Mouse (Mus musculus): ENCODE measurements around the gene Foxk1.

Foxk1 gene

DNA sequence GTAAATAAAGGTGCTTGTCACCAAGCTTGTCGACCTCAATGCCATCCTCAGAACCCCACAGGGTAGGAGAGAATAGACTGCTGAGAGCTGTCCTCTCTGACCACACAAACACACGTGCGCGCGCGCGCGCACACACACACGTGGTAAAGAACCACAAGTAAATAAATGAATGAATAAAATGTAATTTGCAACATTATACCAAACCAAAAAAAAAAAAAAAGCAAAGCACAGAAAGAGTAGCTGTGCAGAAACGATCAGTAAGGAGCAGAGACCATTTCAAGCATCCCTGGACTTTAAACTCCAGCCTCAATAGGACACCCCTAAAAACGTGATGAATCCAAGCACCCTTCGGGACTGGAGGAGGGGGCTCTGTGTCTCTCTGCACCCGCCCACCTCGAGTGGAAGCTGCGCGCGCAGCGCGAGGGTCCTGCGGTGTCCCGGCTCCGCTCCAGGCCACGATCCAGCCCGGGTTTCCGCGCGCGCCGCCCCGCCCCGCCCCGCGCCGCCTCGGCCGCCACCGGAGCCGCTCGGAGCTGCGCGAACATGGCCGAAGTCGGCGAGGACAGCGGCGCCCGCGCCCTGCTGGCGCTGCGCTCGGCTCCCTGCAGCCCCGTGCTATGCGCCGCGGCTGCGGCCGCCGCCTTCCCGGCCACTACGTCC lies at the start of gene Foxk1:
Foxk1 (plus strand) TSS at position 517 of the 660 bp plus-strand sequence.
- peak; percentile 54 for ATAC-seq (ENCODE audit: low TSS enrichment)

GRCm38 (mm10) chr5:142352336-142352892 lies 48.9 kb upstream of the Foxk1 start:
- no peak for ATAC-seq (ENCODE audit: low TSS enrichment)

DNA sequence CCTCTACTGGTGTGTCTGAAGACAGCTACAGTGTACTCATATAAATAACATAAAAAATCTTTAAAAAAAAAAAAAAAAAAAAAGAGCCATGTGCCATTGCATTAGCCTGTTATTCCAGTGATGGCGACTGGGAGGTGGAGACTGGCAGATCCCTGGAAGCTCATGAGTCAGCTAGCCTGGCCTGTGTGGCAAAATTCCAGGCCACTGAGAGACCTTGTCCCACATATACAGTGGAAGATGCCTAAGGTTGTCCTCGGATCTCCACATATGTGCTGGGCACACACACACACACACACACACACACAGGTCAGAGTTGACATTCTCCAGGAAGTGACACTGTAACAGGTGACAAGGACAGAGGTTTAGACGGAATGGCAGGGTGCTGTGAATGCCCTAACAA lies 46.2 kb upstream of the Foxk1 start:
- no peak for ATAC-seq (ENCODE audit: low TSS enrichment)

- no peak for ATAC-seq (ENCODE audit: low TSS enrichment)
These were observed 40.1 kb upstream of the Foxk1 start for GRCm38 (mm10) chr5:142361166-142361565.

- no peak for ATAC-seq (ENCODE audit: low TSS enrichment)
These were observed 38.4 kb upstream of the Foxk1 start for GRCm38 (mm10) chr5:142362894-142363293.

GRCm38 (mm10) chr5:142364095-142364494 lies 37.2 kb upstream of the Foxk1 start:
- ATAC-seq (ENCODE audit: low TSS enrichment): no peak

DNA sequence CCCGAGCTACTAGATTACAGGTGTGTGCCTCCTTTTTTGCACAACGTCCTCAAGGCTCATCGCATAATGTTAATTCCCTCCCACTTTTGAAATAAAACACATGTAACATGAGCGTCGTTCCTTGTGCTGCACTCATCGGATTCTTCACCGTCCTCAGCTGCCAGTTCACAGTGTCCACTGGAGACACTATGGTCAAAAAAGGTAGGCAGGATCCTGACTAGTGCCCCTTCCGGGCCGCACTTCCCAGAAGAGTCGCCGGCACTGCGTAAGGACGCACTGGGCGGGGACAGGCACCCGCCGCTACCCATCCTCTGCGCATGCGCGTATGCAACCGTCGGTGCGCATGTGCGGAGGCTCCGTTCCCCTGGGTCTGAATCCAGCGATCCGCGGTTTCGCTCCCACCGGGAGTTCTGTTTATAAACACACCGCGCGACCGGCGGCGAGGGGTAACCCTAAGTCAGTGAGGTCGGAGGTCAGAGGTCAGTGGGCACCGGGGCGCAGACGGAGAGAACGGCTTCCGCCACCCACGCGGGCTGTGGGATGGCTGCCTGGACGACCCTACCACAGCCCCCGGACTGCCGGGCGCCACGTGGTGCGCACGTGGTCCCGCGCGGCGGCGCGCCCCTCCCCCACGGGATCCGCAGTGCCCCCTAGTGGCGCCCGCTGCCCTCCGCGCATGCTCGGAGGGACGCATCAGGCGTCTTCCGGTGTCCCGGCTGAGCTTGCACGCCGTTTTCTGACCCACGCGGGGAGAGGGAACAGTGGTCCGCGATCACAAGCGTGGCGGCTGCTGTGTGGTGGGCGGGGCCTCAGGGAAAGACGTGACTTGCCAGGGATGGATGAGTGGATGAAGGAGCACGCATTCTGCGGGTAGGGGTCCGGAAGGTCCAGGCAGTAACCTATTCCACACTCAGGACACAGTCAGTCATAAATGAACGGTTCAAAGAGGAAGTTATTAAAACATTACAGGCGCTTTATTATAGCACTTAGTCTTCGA lies 33.9 kb upstream of the Foxk1 start:
- ATAC-seq (ENCODE audit: low TSS enrichment): peak; percentile 94

DNA sequence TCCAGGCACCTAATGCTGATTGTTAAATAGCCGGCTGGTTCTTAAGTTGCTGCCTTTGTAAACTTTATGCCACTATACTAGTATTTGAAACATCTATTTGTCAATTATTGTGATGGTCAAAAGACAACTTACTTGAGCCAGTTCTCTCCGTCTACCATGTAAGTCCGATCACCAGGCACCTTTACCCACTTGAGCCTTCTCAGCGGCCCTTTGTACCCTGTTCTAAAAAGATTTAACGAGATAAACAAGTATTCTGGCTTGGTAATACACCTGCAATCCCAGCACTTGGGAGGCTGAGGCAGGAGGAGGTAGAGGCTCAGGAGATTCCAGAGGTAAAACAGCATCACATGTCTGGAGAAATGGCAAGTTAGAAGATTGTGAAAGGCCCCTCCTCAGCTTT lies 33.2 kb upstream of the Foxk1 start:
- no peak for ATAC-seq (ENCODE audit: low TSS enrichment)

DNA sequence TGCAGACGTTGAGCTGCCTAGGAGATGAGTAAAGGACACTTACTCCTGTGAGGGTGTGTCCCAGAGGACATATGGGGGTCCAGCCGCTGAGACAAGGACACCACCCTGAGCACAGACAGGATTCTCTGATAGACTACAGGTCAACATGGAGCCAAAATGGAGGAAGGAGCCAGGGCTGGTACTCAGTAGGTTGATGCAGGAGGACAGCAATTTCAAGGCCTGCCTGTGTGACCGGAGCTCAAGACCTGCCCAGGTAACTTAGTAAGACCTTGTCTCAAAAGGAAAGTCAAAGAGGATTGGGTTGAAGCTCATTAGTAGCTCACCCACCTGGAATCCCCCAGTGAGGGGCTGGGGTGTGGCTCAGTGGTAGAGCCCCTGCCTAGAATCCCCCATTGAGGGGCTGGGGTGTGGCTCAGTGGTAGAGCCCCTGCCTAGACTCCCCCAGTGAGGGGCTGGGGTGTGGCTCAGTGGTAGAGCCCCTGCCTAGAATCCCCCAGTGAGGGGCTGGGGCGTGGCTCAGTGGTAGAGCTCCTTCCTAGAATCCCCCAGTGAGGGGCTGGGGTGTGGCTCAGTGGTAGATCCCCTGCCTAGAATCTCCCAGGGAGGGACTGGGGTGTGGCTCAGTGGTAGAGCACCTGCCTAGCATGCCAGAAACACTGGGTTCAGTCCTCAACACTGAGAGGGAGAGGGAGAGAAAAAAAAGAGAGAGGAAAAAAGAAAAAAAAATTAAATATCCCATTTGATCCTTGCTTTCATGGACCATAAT lies 30.7 kb upstream of the Foxk1 start:
- no peak for ATAC-seq (ENCODE audit: low TSS enrichment)

- ATAC-seq (ENCODE audit: low TSS enrichment): no peak
These were observed 29.8 kb upstream of the Foxk1 start for GRCm38 (mm10) chr5:142371172-142372155.

GRCm38 (mm10) chr5:142372207-142372606 lies 29.1 kb upstream of the Foxk1 start:
- ATAC-seq (ENCODE audit: low TSS enrichment): no peak

- ATAC-seq (ENCODE audit: low TSS enrichment): no peak
These were observed 27.0 kb upstream of the Foxk1 start for GRCm38 (mm10) chr5:142374343-142374742.

- no peak for ATAC-seq (ENCODE audit: low TSS enrichment)
These were observed 25.7 kb upstream of the Foxk1 start for GRCm38 (mm10) chr5:142375641-142376040.

- ATAC-seq (ENCODE audit: low TSS enrichment): peak; percentile 64; the same call in 1 of the 2 replicates
These were observed 25.2 kb upstream of the Foxk1 start for GRCm38 (mm10) chr5:142376071-142376470.

GRCm38 (mm10) chr5:142378068-142378467 lies 23.2 kb upstream of the Foxk1 start:
- ATAC-seq (ENCODE audit: low TSS enrichment): no peak

GRCm38 (mm10) chr5:142380491-142380890 lies 20.8 kb upstream of the Foxk1 start:
- ATAC-seq (ENCODE audit: low TSS enrichment): peak; percentile 75

DNA sequence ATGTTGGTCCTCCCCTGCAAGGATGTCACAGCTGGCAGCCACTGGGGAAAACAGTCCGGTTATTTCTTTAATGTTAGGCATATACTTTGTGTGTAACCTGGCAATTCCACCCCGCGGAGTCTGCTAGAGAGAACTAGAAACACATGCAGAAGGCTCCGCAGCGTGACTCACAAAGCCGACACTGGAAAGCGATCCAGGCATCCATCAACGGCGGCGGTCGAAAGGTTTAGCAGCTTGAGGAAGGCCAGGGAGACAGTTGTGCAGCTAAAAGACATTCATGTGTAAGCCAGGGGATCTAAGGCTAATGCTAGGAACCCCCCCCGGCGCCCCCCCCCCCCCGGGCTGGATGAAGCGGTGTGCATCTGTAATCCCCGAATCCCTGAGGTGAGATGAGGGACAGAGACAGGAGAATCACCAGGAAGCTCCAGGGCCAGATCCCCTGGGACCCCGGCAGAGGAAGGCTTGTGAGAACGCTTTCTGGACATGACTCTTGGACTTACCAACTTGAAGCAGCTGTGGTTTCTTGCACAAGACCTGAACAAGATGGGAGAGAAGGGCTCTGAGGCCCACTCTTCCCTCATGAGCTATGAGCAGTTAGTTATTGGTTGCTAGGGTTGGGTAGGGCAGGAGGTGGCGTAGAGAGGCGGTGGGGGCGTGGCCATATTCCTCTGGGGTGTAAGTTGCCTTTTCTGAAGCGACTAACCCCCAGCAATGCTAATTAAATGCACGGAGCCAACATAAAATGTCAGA lies 16.2 kb upstream of the Foxk1 start:
- peak; percentile 66 for ATAC-seq (ENCODE audit: low TSS enrichment)

DNA sequence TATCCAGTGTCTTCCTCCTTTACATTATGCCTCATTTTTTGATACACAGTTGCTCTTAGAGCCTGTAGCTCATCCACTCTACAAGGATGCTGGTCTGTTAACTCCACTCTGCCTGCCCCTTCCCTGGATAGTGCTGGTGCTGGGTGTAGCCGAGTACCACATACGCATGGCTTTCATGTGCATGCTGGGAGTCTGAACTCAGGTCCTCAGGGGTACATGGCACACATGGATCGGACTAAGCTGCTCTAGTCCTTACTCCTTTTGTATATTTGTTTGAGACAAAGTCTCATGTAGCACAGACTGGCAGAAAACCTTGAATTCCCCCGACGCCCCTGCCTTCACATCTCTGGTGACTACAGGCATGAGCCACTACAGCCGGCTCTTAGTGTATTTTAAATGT lies 15.0 kb upstream of the Foxk1 start:
- ATAC-seq (ENCODE audit: low TSS enrichment): no peak

DNA sequence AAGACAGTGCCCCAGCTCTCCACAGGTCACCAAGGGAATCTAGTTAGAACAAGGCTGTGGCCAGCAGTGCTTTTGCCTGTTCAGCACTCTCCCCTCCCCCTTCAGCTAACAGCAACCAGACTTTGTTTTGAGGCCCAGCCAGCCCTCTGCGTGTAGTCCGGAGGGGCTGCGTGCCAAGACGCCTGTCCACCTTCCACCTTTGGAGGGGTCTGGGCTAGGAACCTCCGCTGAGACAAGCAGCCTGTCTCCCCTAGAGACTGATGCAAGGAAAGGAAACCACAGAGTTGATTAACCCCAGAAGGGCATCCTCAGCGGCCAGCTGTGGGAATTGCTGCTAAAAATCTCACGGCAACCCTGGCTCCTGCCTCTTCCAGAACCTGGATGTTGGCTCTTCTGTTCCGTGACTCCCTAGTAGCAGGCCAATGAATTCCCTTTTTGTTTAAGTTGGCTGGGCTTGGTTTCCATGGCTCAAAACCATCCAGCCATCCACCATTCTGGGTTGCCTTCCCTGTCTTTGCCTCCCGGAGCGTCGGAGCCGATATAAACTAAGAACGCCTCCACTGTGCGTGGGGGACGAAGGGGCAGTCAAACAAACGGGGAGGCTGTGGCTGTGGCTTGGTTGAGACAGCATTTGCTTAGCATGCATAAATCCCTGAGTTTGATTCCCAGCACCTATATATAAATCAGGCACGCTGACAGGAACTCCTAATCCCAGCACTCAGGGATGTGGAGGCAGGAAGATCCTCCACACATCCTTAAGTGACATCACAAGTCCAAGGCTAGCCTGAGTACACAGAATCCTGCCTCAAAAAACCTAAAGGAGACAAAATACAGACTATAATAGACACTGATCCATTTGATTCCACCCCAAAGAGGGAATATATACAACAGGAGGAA lies 14.3 kb upstream of the Foxk1 start:
- peak; percentile 81 for ATAC-seq (ENCODE audit: low TSS enrichment)

Data from frontal cortex, adult (tissue).